Mouse (Mus musculus) erythroblast, adult 5-6 weeks (primary cell): Measurements from ENCODE around the gene Bpi. TPM values are rescaled to one million over a fixed set of nuclear protein-coding genes. Genes with fewer than 3 reads are reported as not detected.

ENCODE experiments used
- ATAC-seq: replicated peaks from 2 replicates; pipeline ENCODE4 v1.8.0; 2016; ENCODE audit warnings: moderate number of reproducible peaks, mild to moderate bottlenecking, moderate TSS enrichment, inconsistent platforms; ENCODE audit not compliant: poor library complexity, low FRiP score, severe bottlenecking
- total RNA-seq, 2 experiments: library from RNA; stranded (forward) in 1 of 2; stranded (reverse) in 1 of 2; fragments of 150-400 nt in 1 of 2; fragments of 200-764, 138-1000 nt in 1 of 2; gene quantifications; 2 replicates each; pipeline versions ENCODE4 v1.2.3 to v1.2.4; 2015 to 2017; ENCODE audit warnings: low replicate concordance in 2 of 2

Bpi gene
- total RNA-seq, 2 experiments from 2014 or later: not detected

- ATAC-seq: no peak
These were observed 16.7 kb upstream of the Bpi start for GRCm38 (mm10) chr2:158241126-158241738.

GRCm38 (mm10) chr2:158242170-158242896, 15.6 kb upstream of the Bpi start:
- ATAC-seq: no peak

- no peak for ATAC-seq
These were observed 14.6 kb upstream of the Bpi start for GRCm38 (mm10) chr2:158243129-158243870.

GRCm38 (mm10) chr2:158245072-158245817, 12.6 kb upstream of the Bpi start:
- no peak for ATAC-seq

GRCm38 (mm10) chr2:158247852-158248251, 10.0 kb upstream of the Bpi start:
- ATAC-seq: no peak

GRCm38 (mm10) chr2:158248318-158248717, 9.6 kb upstream of the Bpi start:
- ATAC-seq: 0 out of 2 replicates have a peak, but pooled peaks have one; percentile 23

- no peak for ATAC-seq
These were observed 7.3 kb upstream of the Bpi start for GRCm38 (mm10) chr2:158250558-158250957.

GRCm38 (mm10) chr2:158253806-158254205, 4.1 kb upstream of the Bpi start:
- ATAC-seq: no peak

GRCm38 (mm10) chr2:158256894-158257293, 1.0 kb upstream of the Bpi start:
- ATAC-seq: no peak

GRCm38 (mm10) chr2:158258781-158259180, 887 bp downstream of the Bpi start:
- peak; percentile 53 for ATAC-seq

GRCm38 (mm10) chr2:158259498-158259897, 1.6 kb downstream of the Bpi start:
- ATAC-seq: no peak

- ATAC-seq: no peak
These were observed 7.0 kb downstream of the Bpi start for GRCm38 (mm10) chr2:158264877-158265276.

GRCm38 (mm10) chr2:158270017-158270416, 12.1 kb downstream of the Bpi start:
- ATAC-seq: no peak

GRCm38 (mm10) chr2:158273646-158274045, 15.8 kb downstream of the Bpi start:
- no peak for ATAC-seq

GRCm38 (mm10) chr2:158275349-158275748, 17.5 kb downstream of the Bpi start:
- ATAC-seq: no peak

GRCm38 (mm10) chr2:158275811-158276210, 17.9 kb downstream of the Bpi start:
- no peak for ATAC-seq

GRCm38 (mm10) chr2:158276451-158276850, 18.6 kb downstream of the Bpi start:
- no peak for ATAC-seq

- ATAC-seq: no peak
These were observed 19.0 kb downstream of the Bpi start for GRCm38 (mm10) chr2:158276878-158277277.

- ATAC-seq: no peak
These were observed 21.8 kb downstream of the Bpi start for GRCm38 (mm10) chr2:158279656-158280055.
